Mouse (Mus musculus): ENCODE measurements around the gene Ap2m1.

Ap2m1 gene

GRCm38 (mm10) chr16:20591076-20591705, 55.9 kb downstream of the Ap2m1 start:
- no peak for DNase-seq (ENCODE audit: low read depth in 2 of 2, low spot score in 2 of 2)
